Mouse (Mus musculus) ES-E14 (cell line): ENCODE results near the gene Tfap2b.

Source experiments
- CHD2 ChIP-seq: IDR thresholded peaks from 2 replicates; pipeline ENCODE4 v1.6.1; 2014; ENCODE audit warnings: mild to moderate bottlenecking, low read depth, low read length, inconsistent platforms
- HCFC1 ChIP-seq: IDR thresholded peaks from 2 replicates; pipeline ENCODE4 v1.6.1; 2012; ENCODE audit warnings: low read length, inconsistent platforms, borderline replicate concordance; ENCODE audit not compliant: insufficient read depth
- ZNF384 ChIP-seq: IDR thresholded peaks from 2 replicates; pipeline ENCODE4 v1.6.1; 2012; ENCODE audit warnings: low read depth, low read length, inconsistent platforms

DNA sequence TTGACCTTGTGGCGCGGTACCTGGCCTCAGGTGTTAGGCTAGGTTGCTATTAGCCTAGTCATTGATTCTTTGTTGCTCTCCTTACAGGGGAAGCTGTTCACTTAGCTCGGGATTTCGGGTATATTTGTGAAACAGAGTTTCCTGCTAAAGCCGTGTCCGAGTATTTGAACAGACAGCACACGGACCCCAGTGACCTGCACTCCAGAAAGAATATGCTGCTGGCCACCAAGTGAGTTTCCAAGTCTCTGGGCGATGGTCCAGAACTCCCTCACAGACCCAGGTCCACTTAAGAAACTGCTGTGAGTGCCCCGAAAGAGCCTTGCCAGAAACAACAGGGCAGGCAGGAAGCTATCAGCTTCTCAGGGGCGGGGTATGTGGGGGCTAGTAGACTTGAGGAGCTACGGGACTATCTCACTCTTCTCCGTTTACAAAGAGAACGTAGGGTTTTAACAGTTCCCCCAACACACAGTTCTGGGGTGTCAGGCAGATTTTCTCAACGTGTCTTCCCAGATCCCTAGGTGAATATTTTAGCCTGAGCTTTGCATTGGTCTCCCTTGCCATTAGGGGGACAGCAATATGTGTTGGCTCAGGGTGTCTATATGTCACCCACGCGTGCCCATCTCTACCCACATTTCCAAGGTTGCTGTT is 22.3 kb downstream of the Tfap2b start:
- TF ChIP-seq CHD2 = no peak
- TF ChIP-seq HCFC1 = no peak
- no peak for TF ChIP-seq ZNF384
